Mouse (Mus musculus) spleen, adult 2 months (tissue): ENCODE data around the gene Ube4b.

Source experiments
- CTCF ChIP-seq: fragments of 200-500 bp; IDR thresholded peaks from 2 replicates; pipeline ENCODE4 v1.5.1; 2011; ENCODE audit warnings: mild to moderate bottlenecking, inconsistent platforms; ENCODE audit not compliant: insufficient read depth, insufficient read length, insufficient replicate concordance; ENCODE audit errors: extremely low read depth
- POLR2A ChIP-seq: fragments of 200-500 bp; IDR thresholded peaks from 2 replicates; pipeline ENCODE4 v1.6.1; 2011; ENCODE audit warnings: low read depth, low read length, inconsistent platforms

DNA sequence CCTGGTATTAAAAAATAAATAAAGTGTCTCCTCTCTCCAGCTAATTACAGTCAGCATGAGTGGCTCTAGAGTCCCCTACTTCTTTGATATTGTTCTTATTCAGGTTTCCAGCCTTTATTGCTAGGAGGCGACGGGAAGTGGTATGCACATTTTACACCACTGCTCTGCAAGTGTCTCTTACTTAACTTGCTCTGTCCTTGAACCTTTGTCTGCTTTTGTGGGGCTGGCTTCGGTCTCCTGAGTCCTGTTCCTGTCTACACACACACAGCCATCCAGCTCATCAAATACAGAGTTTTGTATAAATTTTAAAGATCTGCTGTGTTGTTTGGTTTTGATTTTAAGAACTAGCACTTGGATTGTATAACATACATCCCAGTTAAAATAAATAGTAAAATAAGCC lies 124.4 kb downstream of the Ube4b start:
- TF ChIP-seq CTCF: no peak
- no peak for TF ChIP-seq POLR2A
